Mouse (Mus musculus): ENCODE results near the gene Gm49486.
A peak's percentile ranks its signal among the peaks of the same experiment; 100 is the strongest.
"Not testable (repeated sequence)": the region's sequence is repeated elsewhere in the genome, so short reads cannot be mapped to it uniquely, and the experiment has no call there.

Gene Gm49486

GRCm38 (mm10) chr15:79229058-79229821, at the start of gene Gm49486, which contains the start of gene Pick1:
Gm49486 (plus strand) TSS chr15:79229391.
Pick1 (plus strand) TSS chr15:79229173.
- DNase-seq = peak; percentile 99

GRCm38 (mm10) chr15:79185213-79185612, 44.0 kb upstream of the Gm49486 start:
- DNase-seq = no peak

DNA sequence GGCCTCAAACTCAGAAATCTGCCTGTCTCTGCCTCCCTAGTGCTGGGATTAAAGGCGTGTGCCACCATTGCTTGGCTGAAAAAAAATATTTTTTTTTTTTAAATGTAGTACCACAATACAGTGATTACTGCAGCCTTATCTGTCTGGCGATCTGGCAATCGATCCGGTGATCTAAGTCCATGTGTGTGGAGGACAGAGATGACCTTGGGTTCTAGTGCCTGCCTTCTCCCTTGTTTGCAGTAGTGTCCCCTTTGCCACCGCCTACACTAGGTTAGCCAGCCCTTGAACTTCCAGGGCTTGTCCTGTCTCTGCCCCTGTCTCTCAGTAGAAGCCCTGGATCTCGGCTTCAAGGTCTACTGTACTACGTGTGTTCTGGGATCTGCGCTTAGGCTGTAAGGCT, 41.4 kb upstream of the Gm49486 start:
- DNase-seq = no peak

- DNase-seq = no peak
Observed at GRCm38 (mm10) chr15:79191426-79191825, 37.8 kb upstream of the Gm49486 start.

GRCm38 (mm10) chr15:79192450-79192849, 36.7 kb upstream of the Gm49486 start:
- DNase-seq = no peak

DNA sequence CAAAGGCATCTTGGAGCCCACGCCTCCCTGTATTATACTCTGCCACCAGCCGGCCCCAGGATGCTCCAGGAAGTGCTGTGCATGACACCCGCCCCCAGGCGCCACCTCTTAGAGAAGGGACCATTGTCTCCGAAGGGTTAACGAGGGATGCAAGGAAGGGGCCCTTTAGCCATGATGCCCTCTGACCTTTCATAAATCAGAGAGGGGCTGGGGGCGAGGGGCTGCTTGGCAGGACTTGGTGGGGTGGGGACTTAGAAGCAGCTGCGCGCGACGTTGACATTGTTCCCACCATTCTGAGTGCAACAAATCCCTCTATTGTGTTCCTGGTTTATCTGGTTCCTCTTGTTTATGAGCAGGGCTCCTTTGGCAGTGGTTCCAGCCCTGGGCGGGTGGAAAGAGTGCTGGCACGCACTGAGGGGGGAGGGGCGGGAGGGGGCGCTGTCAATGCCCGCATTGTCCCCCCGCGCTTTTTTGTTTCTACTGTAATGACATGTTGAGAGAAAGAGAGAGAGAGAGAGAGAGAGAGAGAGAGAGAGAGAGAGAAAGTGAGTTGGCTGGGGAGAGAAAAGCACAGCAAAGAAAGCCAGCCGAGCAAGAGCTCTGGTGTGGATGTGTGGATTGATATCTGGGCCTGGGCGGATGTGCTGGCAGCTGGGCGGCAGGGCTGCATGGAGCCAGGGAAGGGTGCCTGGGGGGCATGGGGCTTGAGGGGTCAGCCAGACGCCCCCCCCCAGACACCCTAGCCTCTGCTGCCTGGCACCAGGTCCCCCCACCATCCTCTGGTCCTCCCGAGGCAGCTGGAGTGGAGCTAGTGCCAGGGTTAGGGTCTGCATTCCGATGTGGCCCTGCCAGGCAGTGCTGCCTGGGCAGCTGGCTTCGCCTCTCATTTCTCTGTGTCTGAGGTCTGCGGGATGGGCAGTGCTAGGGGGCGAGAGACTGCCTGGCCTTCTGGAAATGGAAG, 36.0 kb upstream of the Gm49486 start:
- peak; percentile 94 for DNase-seq

DNA sequence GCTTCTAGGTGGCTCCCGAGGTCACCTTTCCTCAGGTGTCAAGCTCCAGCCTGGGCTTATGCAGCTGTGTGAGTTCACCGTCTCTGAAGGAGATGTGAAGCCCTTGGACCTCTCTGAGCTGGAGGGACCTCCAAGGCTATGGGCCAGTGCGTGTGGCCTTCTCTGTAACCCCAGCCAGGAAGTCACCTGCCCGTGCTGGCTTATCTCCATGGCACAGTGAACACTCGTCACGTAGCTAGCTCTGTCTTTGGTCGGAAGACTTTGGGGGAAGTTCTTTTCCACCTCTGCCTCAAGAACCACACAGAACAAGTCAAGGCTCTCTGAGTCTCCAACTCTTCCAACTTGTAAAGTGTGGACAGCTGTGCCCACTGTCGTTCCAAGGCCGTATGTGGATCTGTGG, 35.1 kb upstream of the Gm49486 start:
- DNase-seq = no peak

GRCm38 (mm10) chr15:79194946-79195345, 34.2 kb upstream of the Gm49486 start:
- DNase-seq = no peak

GRCm38 (mm10) chr15:79195492-79195891, 33.7 kb upstream of the Gm49486 start:
- DNase-seq = peak; percentile 97

DNA sequence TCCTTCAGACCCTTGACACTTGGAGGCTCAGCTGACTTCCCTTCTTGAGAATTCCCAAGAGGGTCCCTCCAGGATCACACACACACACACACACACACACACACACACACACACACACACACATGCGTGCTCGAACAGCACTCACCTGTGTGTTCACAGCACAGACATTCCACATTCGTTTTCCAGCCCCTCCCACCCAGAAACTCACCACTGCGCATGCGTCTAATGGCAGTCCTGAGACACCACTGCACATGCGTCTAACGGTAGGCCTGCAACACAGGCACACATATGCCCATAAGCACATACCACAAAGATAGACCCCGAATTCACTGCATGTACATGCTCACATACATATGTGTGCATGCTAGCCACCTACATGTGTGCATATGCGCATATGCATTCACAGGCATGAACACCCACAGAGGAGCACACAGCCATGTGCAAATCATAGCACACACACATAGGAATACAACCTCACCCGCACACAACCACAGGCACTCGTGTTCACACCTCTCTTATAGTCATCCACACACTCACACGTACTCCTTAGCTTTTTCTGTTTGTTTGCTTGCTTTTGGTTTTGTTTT, 29.7 kb upstream of the Gm49486 start:
- DNase-seq = no peak

DNA sequence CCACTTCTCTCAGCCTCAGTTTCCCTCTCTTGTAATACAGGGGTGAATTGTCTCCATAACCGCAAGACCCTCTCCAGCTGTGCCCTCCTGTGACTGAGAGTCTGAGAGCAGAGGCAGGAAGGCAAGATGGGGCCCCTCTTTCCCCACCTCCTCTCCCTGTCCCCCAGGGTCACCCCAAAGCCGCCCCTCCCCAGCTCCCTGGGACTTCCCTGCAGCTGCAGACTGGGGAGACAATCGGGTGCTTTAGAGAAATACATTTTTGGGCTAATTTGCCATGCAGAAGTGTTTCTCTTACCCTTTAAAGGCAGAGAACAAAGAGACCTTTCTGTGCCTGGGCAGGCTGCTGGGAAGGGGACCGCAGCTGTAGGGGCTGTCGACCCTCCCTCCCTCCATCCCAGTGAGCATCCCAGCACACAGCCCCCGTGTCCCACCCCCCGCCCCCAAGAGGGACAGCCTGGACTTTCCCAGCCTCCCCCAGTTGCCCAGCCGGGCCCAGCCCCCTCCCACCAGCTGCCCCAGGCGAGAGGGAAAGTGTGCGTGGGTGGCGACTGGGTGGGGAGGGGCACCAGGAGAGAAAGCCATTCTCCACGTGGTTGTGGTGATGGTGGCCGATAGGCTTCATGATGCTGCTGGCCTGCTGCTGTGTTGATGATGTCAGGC, 27.6 kb upstream of the Gm49486 start:
- DNase-seq = no peak

DNA sequence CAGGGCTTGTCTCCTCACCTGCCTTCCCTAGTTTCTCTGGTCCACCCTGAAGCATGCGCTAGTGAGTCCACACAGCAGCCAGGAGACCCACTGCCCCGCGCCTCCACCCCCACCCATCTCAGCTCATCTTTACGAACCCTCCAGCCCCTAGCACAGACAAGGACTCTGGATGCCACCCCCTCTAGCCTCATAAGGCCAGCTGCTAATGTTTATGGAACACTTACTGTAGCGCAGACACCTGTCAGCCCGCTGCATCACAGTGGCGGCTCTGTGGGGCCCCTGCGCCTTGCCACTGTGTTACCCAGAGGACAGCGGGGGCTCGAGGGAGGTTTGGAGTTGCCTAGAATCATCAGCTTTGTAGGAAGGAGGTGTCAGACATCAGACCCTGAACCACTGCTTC, 26.6 kb upstream of the Gm49486 start:
- DNase-seq = no peak

DNA sequence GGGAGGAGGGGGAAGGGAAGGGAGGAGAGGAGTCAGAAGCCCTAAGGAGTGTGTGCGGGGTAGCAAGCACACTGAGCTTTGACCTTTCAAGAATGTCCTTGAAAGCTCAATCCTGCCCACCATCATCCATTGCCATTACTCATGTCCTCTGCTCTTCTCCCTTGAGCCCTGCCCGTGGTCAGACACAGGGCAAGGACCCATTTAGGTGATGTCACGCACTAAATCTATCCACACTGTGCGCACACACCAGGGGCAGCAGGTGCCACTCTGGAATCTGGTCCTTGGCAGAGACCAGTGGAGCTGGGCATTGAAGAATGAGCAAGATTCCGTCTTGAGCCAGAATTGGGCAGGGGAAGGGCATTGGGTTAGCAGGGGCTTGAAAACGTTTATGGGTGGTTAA, 21.0 kb upstream of the Gm49486 start:
- no peak for DNase-seq

DNA sequence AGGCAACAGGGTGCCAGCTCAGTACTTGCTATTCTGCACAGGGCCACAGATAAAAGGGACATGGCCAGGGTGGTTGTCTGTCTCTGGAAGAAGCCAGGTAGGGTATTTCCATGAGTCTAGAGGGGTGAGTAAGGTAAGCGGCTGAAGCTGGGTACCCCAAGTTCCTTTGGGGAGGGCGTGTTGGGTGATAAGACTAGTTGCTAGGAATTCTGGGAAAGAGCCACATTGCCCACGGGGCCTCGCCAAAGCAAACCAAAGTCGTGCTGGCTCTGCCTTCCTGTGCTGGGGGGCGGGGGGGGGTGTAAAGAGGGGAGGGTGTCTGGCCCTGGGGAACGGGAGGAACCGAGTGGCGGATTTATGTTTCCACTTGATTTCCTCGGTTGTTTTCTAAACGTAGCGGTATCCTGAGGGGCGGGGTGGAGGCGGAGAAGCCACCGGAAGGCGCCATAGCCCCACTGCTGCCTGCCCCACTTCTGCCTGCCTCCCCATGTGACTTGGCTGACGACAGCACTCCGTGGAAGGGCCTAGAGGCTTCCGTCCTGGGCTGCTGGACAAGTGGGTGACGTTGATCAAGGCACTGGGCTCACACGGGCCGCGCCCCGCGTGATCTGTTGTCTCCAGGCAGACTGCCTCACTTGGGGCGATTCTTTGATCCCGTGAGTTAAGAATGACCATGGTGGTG, 20.3 kb upstream of the Gm49486 start:
- DNase-seq = peak; percentile 98

DNA sequence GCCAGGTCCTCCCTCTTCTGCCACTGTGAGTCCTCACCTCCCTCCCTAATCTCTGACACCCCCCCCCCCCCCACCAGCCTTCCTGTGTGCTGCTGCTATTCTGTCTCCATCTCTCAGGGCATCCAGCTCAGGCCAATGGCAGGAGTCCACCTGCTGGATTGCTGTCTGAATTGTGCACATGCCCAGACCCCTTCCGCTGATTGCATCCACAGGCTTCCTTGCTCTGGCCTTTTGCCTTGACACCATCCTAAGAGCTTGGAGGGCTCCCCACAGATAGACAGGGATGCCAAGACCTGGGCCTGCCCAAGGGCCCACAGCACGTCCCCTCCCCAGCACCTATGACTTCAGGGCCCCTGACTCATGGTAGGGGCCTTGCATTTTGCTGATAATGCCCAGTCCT, 18.8 kb upstream of the Gm49486 start:
- no peak for DNase-seq

- DNase-seq = no peak
Observed at GRCm38 (mm10) chr15:79212750-79213446, 16.3 kb upstream of the Gm49486 start.

DNA sequence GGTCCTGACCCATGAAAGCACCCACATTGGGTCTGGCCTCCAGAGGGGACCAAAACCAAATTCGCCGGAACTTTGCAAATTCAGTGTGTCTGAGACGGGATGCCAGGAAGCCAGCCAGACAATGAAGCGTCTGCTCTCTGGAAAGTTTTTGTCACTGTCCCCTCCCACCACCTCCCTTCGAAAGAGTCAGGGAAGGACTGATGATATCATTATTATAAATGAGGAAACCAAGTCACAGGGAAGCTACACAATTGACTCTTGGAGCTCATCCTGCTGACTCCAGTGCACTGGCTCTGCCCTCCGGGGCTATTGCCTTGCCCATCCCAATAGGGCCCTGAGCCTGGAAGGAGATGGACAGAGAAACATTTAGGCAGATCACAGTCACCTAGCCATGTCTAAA, 15.6 kb upstream of the Gm49486 start:
- no peak for DNase-seq

DNA sequence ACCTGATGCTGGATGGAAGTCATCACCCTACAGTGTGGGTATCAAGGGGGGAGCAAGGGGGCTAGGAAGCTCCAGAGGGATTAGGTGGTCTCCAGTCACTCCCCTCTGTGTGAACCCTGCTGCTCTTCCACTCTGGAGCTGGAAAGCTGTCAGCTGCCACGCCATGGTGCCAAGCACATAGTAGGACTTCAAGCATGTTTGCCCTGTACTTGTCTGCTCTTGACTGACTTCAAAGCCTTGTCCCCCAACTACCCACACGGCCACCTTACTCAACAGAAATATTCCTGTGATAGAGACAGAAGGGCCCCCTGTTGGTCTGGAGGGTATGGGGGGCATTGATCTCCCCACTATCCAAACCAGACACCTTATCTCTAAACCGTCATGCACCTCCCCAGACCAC, 13.0 kb upstream of the Gm49486 start:
- no peak for DNase-seq

DNA sequence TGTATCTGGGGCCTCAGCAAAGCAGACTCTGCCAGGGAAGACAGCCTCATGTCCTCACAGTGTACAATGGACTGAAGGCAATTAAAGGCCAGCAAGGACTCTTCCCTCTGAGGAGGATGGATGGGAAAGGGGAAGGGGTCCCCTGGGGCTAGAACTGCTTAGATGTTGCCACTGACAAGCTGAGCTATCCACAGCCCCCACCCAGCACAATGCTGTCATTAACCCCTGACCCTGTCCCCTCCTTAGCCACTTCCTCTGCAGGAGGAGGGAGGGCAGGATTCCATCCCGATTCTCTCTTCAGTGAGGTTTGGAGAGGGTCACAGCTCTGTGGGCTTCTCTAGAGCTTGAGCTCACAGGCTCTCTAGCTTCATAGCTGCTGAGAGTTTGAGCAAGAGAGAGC, 9.6 kb upstream of the Gm49486 start:
- DNase-seq = no peak

- DNase-seq = no peak
Observed at GRCm38 (mm10) chr15:79223641-79224040, 5.5 kb upstream of the Gm49486 start.

- peak; percentile 98 for DNase-seq
Observed at GRCm38 (mm10) chr15:79224685-79225084, 4.5 kb upstream of the Gm49486 start.

DNA sequence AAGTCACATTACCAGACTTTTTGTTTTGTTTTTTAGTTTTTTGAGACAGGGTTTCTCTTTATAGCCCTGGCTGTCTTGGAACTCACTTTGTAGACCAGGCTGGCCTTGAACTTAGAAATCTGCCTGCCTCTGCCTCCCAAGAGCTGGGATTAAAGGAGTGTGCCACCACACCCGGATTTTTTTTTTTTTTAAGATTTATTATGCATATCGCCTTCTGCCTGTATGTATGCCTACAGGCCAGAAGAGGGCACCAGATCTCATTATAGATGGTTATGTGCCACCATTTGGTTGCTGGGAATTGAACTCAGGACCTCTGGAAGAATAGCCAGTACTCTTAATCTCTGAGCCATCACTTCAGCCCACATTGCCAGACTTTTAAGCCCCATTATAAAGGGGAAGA, 3.4 kb upstream of the Gm49486 start:
- not testable (repeated sequence) for DNase-seq

All from heart, adult 11 months (tissue).